Mouse (Mus musculus) brain, embryonic 18.5 days (tissue): ENCODE measurements at regions not wholly inside any gene's neighbourhood (a gene's known extent, or its start where the extent isn't known, plus 50 kb on each side); places are given as distances from the start of the nearest gene placed in this dataset.

Experiments used
- DNase-seq: peaks from one replicate; pipeline ENCODE4 v3.0.0-alpha.2; 2012; ENCODE audit warnings: low read depth, low spot score

GRCm38 (mm10) chr10:8020113-8020512 lies 64.1 kb upstream of the Tab2 start:
- DNase-seq, result no peak

DNA sequence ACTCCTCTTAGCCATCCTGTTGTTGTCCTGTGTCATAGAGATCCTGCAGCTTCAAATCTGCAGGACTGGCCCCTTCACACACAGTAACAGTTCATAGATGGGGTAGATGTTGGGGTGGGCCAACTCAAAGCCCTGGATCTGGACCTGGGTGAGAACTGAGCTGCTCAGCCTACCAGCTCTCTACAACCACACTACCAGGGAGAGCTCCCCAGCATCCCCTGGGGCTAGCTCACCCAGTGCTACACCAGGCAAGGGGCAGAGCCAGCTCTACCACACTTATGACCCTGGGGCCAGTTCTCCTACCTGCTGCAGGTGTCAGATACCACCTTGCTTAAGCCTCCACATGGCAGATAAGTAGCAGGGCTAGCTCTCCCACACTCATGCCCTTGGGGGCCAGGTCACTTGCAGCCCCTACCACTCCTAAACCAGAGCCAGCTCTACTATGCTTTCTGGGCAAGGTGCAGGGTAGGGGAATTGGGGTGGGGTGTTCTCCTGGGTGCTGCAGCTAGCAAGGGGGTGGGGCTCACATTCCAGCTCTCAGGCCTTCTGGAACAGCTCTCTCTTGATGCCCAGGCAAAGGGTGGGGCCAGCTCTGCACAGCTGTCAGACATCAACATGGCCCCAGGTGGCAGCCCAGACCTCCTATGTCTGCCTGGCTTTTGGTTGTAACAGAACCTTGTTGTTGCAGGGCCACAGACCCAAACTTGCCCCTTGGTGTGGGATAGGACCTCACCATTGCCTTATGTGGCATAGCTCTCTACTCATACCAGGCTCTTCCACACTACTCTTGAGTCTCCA lies 62.4 kb upstream of the Tab2 start:
- DNase-seq, result no peak

DNA sequence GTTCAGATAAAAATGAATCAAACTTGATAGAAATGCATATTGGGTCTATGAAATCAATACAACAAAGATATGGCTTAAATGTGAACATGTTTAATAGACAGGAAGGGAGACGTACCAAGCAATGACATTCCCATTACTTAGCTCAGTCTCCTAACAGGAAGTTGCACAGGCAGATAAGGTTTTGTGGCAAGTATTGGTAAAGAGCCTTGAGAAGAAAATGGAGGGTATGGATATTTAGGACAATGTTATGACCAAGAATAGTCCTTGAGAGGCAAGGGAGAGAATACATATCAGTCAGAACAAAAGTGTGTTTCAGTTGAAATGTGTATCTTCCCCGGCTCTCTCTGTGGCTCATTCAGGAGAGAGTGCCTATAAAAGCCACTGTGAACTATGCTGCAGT lies 60.7 kb upstream of the Tab2 start:
- no peak for DNase-seq

- no peak for DNase-seq
Observed at GRCm38 (mm10) chr10:8011744-8012143, 55.7 kb upstream of the Tab2 start.

GRCm38 (mm10) chr10:8011138-8011537 lies 55.1 kb upstream of the Tab2 start:
- DNase-seq, result no peak

DNA sequence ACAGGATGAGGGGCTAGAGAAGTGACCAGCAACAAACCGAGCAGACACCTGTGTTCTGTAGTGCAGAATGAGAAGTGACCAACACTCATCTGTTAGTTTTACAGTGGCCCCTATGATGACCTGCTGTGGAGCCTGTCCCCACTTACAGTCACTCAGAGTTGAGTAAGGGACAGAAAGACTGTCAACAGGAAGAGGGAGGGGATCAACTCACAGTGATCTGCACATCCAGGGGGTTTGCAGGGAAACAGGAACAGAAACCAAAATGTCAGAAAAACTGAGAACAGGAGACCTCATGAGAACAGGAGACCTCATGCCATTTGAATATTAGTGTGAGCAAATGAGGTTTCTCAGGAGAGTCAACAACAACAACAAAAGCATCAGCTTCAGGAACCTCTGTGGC lies 53.8 kb upstream of the Tab2 start:
- no peak for DNase-seq

GRCm38 (mm10) chr10:8007990-8008368 lies 51.9 kb upstream of the Tab2 start:
- no peak for DNase-seq

DNA sequence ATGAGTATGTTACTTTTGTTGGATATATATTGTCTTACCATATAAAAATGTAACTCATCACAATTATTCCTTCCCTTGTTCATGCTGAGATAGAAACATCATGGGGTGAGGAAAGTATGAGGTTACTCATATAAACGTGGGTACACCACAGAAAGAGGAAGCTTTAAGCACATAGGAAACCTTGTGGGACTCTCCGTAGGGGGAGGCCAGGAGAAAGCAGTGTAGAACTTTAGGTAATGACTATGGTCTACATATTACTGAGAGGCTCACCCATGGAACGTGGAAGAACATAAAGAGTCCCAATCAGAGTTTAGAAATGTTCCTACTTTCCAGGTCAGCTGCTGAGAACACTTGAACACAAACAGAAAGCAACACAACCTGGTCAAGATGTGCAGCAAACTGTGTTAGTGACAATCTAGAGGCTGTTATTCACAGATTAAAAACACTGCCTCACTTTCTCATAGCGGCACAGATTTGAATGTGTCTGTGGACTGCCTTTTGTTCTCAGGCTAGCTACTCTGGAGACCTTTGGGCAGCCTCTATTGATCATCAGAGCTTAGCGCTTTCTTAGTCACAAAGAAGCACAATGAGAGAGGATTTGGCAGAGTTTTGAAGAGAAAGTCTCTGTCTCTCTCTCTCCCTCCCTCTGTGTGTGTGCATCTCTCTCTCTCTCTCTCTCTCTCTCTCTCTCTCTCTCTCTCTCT lies 51.4 kb upstream of the Tab2 start:
- no peak for DNase-seq
